ENCODE assay signal across 10 mouse cellular contexts in the genomic region with DNA sequence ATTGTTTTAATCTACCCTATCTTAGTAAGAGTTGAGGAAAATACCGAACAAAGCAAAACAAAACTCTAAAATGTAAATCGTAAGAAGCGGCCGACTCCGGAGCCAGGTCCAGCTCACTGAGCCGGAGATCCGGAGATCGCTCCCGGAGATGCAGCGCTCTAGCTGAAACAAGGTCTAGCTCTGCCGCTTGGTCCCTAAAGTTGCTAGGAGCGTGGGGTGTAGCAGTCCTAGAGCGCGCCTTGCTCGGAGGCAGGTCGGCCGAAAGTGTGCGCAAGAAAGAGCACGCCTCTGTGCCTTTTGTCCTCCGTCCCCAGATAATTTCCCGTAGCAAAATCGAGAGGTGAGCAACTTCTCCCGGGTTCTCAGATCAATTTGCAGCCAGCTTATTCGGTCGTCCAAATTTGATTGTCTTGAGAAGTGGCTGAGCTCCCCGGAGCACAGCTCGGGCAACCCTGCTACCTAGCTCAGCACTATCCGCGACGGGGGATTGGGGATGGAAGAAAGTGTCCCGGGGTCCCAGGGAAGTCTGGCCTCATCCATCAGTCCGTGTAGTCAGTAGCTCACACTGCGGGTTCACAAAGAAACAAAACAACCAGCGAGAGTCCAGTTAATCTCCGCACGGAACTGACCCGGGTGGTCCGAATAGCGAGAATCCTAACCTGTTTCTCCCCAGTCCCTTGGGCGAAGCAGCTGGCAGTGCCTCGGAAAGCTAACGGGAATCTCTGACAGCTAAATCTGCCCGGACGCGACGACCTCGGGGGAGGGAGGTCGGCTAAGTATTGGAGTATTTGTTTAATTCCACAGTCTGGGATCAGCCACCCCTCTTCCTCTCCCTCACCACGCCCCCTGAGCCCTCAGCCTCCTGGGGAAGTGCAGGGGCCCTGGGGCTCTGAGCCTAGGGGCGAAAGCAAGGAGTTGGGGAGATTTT. TPM values are rescaled to one million over a fixed set of nuclear protein-coding genes. Genes with fewer than 3 reads are reported as not detected.
DNase-seq lines count a peak whose midpoint lies in the region; ATAC-seq and TF ChIP-seq lines count a peak whose summit lies in the region.
"Had no signal": no experiment of that assay in that cellular context is flagged by ENCODE, and none has a peak within 500 bp of the region (broad histone marks: within the 10 kb centered on the region; RNA-seq: fewer than 3 reads in every experiment).

No protein-coding gene starts in this region.

- DNase-seq in adrenal gland, adult 2 months = peak; percentile 24
- DNase-seq in adrenal gland, postnatal 4 days (ENCODE audit: low spot score in 2 of 2) = no peak
- DNase-seq in CH12.LX (ENCODE audit: extremely low read depth) = no peak
- no peak for DNase-seq in forebrain, embryonic 14.5 days (ENCODE audit: low spot score)
- no peak for DNase-seq in spleen, adult 18-20 months
- DNase-seq in left cerebral cortex, postnatal 36 days (ENCODE audit: low spot score in 2 of 2) = no peak
- DNase-seq: cerebellum, adult 8-10 months; liver, embryonic 13.5 days had no signal

- TF ChIP-seq CTCF in CH12.LX (conservative IDR thresholded peaks at IDR 0.05 in 1 of 2, IDR thresholded peaks at IDR 0.05 in 1 of 2; ENCODE audit: low read depth in 2 of 2, low read length in 2 of 2) = no peak

- peaks cover 1% of the 10 kb centered on the region for H3K27me3 ChIP-seq in CH12.LX (replicated peaks)
- H3K27me3 ChIP-seq in forebrain, embryonic 14.5 days (replicated peaks; ENCODE audit: control insufficient read depth, insufficient read depth, low read length) = peaks cover 97% of the 10 kb centered on the region
- peaks cover 98% of the 10 kb centered on the region for H3K27me3 ChIP-seq in liver, embryonic 15.5 days

- dilution Hi-C loops in CH12.LX (cut with MboI; ENCODE audit: extremely low pct_ligation_motif_present, extremely low pct_unique_long_range_greater_than_20kb, low sequenced_read_pairs) = no loop called here

- H3K4me2 ChIP-seq in CH12.LX (ENCODE audit: insufficient read depth, low read depth, poor library complexity, severe bottlenecking) = peak overlapping the region; percentile 61
- 0 out of 2 replicates have a peak overlapping the region, but pooled peaks have one; percentile 12 for H3K4me2 ChIP-seq in forebrain, embryonic 14.5 days (ENCODE audit: low read length)
- peak overlapping the region; percentile 29; the same call in 1 of the 2 replicates for H3K4me2 ChIP-seq in liver, embryonic 15.5 days
- H3K4me2 ChIP-seq: liver, embryonic 13.5 days had no signal

- intact Hi-C loops in left cerebral cortex, postnatal 36 days (cut with DNase I) = no loop called here

- ATAC-seq in forebrain, embryonic 14.5 days = no peak
- ATAC-seq in liver, embryonic 15.5 days (ENCODE audit: insufficient read depth) = no peak
- no peak for ATAC-seq in erythroblast, adult 5-6 weeks (replicated peaks; ENCODE audit: low FRiP score, poor library complexity, severe bottlenecking)

- no peak overlapping the region for H3K9ac ChIP-seq in CH12.LX (ENCODE audit: insufficient read depth, low read depth)
- no peak overlapping the region for H3K9ac ChIP-seq in forebrain, embryonic 14.5 days (ENCODE audit: low read length)
- no peak overlapping the region for H3K9ac ChIP-seq in liver, embryonic 15.5 days
- H3K9ac ChIP-seq: liver, embryonic 13.5 days had no signal

- H3K36me3 ChIP-seq in CH12.LX (replicated peaks in 1 of 2; ENCODE audit: control insufficient read depth in 1 of 2, insufficient read depth in 1 of 2, low read length in 1 of 2) = no peaks in the 10 kb centered on the region
- no peaks in the 10 kb centered on the region for H3K36me3 ChIP-seq in forebrain, embryonic 14.5 days (ENCODE audit: control insufficient read depth, insufficient read depth, low read length)
- no peaks in the 10 kb centered on the region for H3K36me3 ChIP-seq in liver, embryonic 15.5 days (replicated peaks)
- H3K36me3 ChIP-seq: liver, embryonic 13.5 days had no signal

- no peak for TF ChIP-seq POLR2A in CH12.LX (IDR thresholded peaks at IDR 0.05; ENCODE audit: low read depth, low read length)

- 0 out of 4 replicates have a peak, but pooled peaks cover 0 to 2% of the 10 kb centered on the region in 2 experiments for H3K4me1 ChIP-seq in CH12.LX (ENCODE audit: control insufficient read depth in 1 of 2, insufficient read depth in 2 of 2)
- H3K4me1 ChIP-seq in forebrain, embryonic 14.5 days (ENCODE audit: control insufficient read depth, insufficient read depth, low read length) = no peaks in the 10 kb centered on the region
- peaks cover 4% of the 10 kb centered on the region; the same call in 1 of the 2 replicates for H3K4me1 ChIP-seq in liver, embryonic 15.5 days (replicated peaks)
- H3K4me1 ChIP-seq: liver, embryonic 13.5 days had no signal

- TF ChIP-seq EP300 in CH12.LX (IDR thresholded peaks at IDR 0.05; ENCODE audit: low read length) = no peak

- H3K9me3 ChIP-seq in CH12.LX (replicated peaks; ENCODE audit: low read length) = no peaks in the 10 kb centered on the region
- no peaks in the 10 kb centered on the region for H3K9me3 ChIP-seq in forebrain, embryonic 14.5 days (replicated peaks; ENCODE audit: control insufficient read depth, low read length)
- H3K9me3 ChIP-seq in liver, embryonic 15.5 days (replicated peaks) = no peaks in the 10 kb centered on the region
- H3K9me3 ChIP-seq: liver, embryonic 13.5 days had no signal

- under 1% methylated on average over 50 of the region's 50 CpGs for WGBS in forebrain, embryonic 14.5 days
- WGBS in liver, embryonic 15.5 days (ENCODE audit: insufficient replicate concordance) = 1% methylated on average over 50 of the region's 50 CpGs

- H3K79me2 ChIP-seq in CH12.LX (replicated peaks; ENCODE audit: control insufficient read depth, extremely low read depth, insufficient read depth, poor library complexity, severe bottlenecking) = no peaks in the 10 kb centered on the region

- peak overlapping the region in 2 of 3 experiments; percentile 20 to 41 for H3K4me3 ChIP-seq in CH12.LX (replicated peaks in 1 of 3; ENCODE audit: low read depth in 2 of 3, low read length in 2 of 3, poor library complexity in 1 of 3)
- 0 out of 2 replicates have a peak overlapping the region, but pooled peaks have one; percentile 6 for H3K4me3 ChIP-seq in forebrain, embryonic 14.5 days (ENCODE audit: low read depth, low read length)
- H3K4me3 ChIP-seq in liver, embryonic 15.5 days (replicated peaks) = no peak overlapping the region
- H3K4me3 ChIP-seq: liver, embryonic 13.5 days had no signal

- in situ Hi-C loops in CH12.LX (cut with MboI; ENCODE audit: low pct_ligation_motif_present, low pct_unique_long_range_greater_than_20kb, low sequenced_read_pairs) = loop anchor here (25.0 kb wide), 1 partner anchor 696 kb away; no protein-coding TSS in a partner anchor

- no peak overlapping the region for H3K27ac ChIP-seq in CH12.LX (ENCODE audit: insufficient read depth, low read depth)
- H3K27ac ChIP-seq in forebrain, embryonic 14.5 days (ENCODE audit: low read depth, low read length) = no peak overlapping the region
- no peak overlapping the region for H3K27ac ChIP-seq in liver, embryonic 15.5 days (replicated peaks)
- H3K27ac ChIP-seq: liver, embryonic 13.5 days had no signal

- TF ChIP-seq RAD21 in CH12.LX (IDR thresholded peaks at IDR 0.05; ENCODE audit: low read depth, low read length) = no peak

TF ChIP-seq in CH12.LX, 34 proteins besides CTCF, POLR2A, EP300 and RAD21:
- TF ChIP-seq MYC (IDR thresholded peaks at IDR 0.05; ENCODE audit: low read depth, low read length) (no peak), NRF1 (IDR thresholded peaks at IDR 0.05; ENCODE audit: low read depth, low read length) (no peak), PAX5 (IDR thresholded peaks at IDR 0.05; ENCODE audit: low read length) (no peak), MAZ (IDR thresholded peaks at IDR 0.05; ENCODE audit: low read depth, low read length) (no peak), USF2 (conservative IDR thresholded peaks at IDR 0.05; ENCODE audit: low read depth, low read length) (no peak), MAFK (IDR thresholded peaks at IDR 0.05; ENCODE audit: insufficient replicate concordance, low read length) (no peak), E2F4 (IDR thresholded peaks at IDR 0.05; ENCODE audit: insufficient replicate concordance, low read depth, low read length) (no peak), POLR2AphosphoS2 (IDR thresholded peaks at IDR 0.05; ENCODE audit: low read depth, low read length) (no peak), HCFC1 (IDR thresholded peaks at IDR 0.05; ENCODE audit: low read depth, low read length) (no peak), RCOR1 (conservative IDR thresholded peaks at IDR 0.05; ENCODE audit: low read depth, low read length) (no peak), SIN3A (IDR thresholded peaks at IDR 0.05; ENCODE audit: low read length) (no peak), UBTF (IDR thresholded peaks at IDR 0.05; ENCODE audit: low read depth, low read length) (no peak), MEF2A (IDR thresholded peaks at IDR 0.05; ENCODE audit: borderline replicate concordance, low read depth, low read length) (no peak), SMC3 (IDR thresholded peaks at IDR 0.05; ENCODE audit: low read depth, low read length) (no peak), ELF1 (IDR thresholded peaks at IDR 0.05; ENCODE audit: low read depth, low read length) (no peak), IRF4 (IDR thresholded peaks at IDR 0.05; ENCODE audit: low read depth, low read length) (no peak)

RNA-seq across cellular contexts. Expression of a gene that starts 0.9 kb away (rescaled TPM):
- under 1 TPM in 1 of 2 experiments, not detected in 1; 0.24 TPM for total RNA-seq in adrenal gland, adult 2 months (2021)
- 0.08 and 0.10 TPM in 2 replicates for polyA plus RNA-seq in adrenal gland, adult 2 months (2012; rRNA removed)
- total RNA-seq in adrenal gland, postnatal 4 days (2021) = 1 to 10 TPM; 1.4 to 2.5 TPM
- 1.8 and 2.1 TPM in 2 replicates for total RNA-seq in CH12.LX (2012; rRNA removed)
- total RNA-seq in CH12.LX (2014; rRNA removed) = 1.4 and 1.7 TPM in 2 replicates
- 1.7 and 1.8 TPM in 2 replicates for polyA plus RNA-seq in CH12.LX (2012; ENCODE audit: insufficient read length, low read depth)
- polyA plus RNA-seq in forebrain, embryonic 14.5 days (2014; fragmentation: Nextera tagmentation; extraction: Ambion mirVana) = 0.24 and 0.59 TPM in 2 replicates
- polyA plus RNA-seq in liver, embryonic 15.5 days (2015; fragmentation: Nextera tagmentation; extraction: Ambion mirVana) = 0.14 and 0.22 TPM in 2 replicates
- total RNA-seq in erythroblast, adult 5-6 weeks (2015; ENCODE audit: low replicate concordance) = 0.58 TPM in 1 of 2 replicates, not detected in the other
- 0.14 and 0.85 TPM in 2 replicates for total RNA-seq in erythroblast, adult 5-6 weeks (2017; ENCODE audit: low replicate concordance)
- total RNA-seq in left cerebral cortex, postnatal 36 days (2021) = 1 to 10 TPM in 1 of 2 experiments, under 1 TPM in 1; 0.84 to 1.1 TPM
